Mouse (Mus musculus) CH12.LX (cell line): ENCODE data around the gene Mgll.

Experiments
- CTCF ChIP-seq, 2 experiments: IDR thresholded peaks in 1 of 2; conservative IDR thresholded peaks in 1 of 2; 2 replicates each; pipeline ENCODE4 v1.5.1; 2011 to 2012; ENCODE audit warnings: low read depth in 2 of 2, low read length in 2 of 2, improper control_type of control experiment in 1 of 2, inconsistent platforms in 1 of 2, mild to moderate bottlenecking in 1 of 2, moderate library complexity in 1 of 2
- MAX ChIP-seq: IDR thresholded peaks from 2 replicates; pipeline ENCODE4 v1.6.1; 2011; ENCODE audit warnings: low read length, improper control_type of control experiment
- NELFE ChIP-seq: IDR thresholded peaks from 2 replicates; pipeline ENCODE4 v1.6.1; 2011; ENCODE audit warnings: low read depth, low read length, improper control_type of control experiment
- NRF1 ChIP-seq: IDR thresholded peaks from 2 replicates; pipeline ENCODE4 v1.6.1; 2014; ENCODE audit warnings: low read depth, mild to moderate bottlenecking, inconsistent platforms, low read length, improper control_type of control experiment, moderate library complexity
- POLR2A ChIP-seq: IDR thresholded peaks from 2 replicates; pipeline ENCODE4 v1.6.1; 2011; ENCODE audit warnings: low read depth, mild to moderate bottlenecking, improper control_type of control experiment, low read length
- ZNF384 ChIP-seq: IDR thresholded peaks from 2 replicates; pipeline ENCODE4 v1.6.1; 2012; ENCODE audit warnings: low read depth, low read length, improper control_type of control experiment, inconsistent platforms

DNA sequence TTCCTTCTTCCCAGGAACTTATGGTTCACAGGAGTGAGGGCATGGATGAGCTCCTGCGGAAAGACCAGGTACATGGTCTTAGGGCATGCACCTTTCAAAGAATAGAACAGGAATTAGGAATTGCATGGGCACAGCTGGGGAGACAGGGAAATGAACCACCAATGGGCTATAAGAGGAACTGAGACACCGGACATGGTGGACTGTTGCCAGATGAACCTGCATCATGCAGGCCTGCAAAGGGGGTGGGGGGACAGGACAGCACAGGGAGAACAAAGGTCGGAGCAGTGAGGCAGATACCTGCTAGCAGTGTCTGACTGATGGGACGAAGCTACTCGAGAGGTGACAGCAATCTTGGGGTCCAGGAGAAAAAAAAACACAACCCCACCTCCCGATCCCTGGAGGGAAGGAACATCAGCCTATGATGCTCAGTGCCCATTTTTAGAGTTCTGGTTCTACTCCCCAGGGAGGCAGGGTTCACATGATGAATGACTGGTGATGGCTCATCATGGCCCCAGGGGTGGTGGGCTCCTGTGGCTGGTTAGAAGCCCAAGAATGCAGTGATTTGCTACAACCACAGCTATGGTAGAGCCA, 106.0 kb downstream of the Mgll start:
- TF ChIP-seq CTCF (conservative IDR thresholded peaks at IDR 0.05 in 1 of 2, IDR thresholded peaks at IDR 0.05 in 1 of 2; ENCODE audit: low read depth in 2 of 2, low read length in 2 of 2) = no peak
- TF ChIP-seq MAX = no peak
- TF ChIP-seq POLR2A = peak; percentile 30; the same call in 1 of the 2 replicates
- no peak for TF ChIP-seq NELFE
- TF ChIP-seq ZNF384 = peak; percentile 53
- TF ChIP-seq NRF1 = no peak
